Mouse (Mus musculus): Measurements from ENCODE around the gene Iscu.

Iscu gene

DNA sequence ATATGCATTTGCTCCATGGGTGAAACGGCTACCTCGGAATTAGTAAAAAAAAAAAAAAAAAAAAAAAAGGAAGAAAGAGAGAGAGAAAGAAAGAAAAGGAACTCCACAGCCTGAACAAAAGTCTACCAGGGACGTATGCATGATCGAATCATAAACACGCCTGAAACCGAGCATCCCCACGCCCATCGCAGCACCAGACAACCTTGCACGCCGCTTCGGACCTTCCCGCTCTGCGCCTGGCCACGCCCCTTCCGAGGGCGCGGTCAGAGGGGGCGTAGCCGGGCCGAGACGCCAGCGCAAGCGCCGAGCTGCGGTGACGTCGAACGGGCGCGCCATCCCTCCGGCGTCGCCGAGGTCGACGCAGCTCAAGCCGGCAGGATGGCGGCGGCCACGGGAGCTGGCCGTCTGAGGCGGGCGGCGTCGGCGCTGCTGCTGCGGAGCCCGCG lies at the start of gene Iscu, which contains the start of gene Sart3:
Gene Iscu, plus strand, starts transcription at position 299 of the 446 bp plus-strand sequence.
Gene Sart3, minus strand, starts transcription at position 61 of the 446 bp plus-strand sequence.
- DNase-seq (ENCODE audit: low read depth, low spot score): peak; percentile 98

DNA sequence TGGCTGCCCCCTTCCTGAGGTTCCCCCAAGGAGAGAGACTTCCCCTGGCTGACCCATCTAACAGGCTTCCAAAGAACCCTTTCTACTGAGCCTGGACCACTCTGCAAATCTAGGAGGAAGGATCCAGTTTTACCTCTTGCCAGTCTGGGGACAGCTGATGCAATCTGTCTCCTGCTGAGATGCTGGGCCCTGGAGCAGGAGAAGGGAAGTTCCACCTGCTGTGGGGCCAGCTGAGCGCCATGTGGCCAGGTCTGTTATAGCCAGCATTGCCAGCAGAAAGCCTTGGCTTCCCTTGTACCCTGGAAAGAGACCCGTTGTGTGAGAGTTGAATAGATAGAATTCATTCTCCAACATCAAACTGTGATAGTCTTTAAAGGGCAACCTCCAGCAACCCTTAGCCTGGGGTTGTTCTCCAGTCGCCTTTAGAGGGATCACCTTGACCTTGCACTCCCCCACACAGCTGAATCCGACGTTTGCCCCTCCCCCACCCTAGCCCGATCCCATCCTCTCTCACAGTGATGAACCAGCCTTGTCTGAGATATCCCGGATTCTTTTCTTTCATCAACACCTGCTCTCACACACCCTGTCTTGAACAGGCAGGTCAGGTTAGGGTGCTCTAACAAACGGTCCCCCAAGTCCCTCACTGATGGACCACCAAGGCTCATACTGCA lies 48.8 kb upstream of the Iscu start:
- peak; percentile 99 for DNase-seq (ENCODE audit: low read depth, low spot score)

DNA sequence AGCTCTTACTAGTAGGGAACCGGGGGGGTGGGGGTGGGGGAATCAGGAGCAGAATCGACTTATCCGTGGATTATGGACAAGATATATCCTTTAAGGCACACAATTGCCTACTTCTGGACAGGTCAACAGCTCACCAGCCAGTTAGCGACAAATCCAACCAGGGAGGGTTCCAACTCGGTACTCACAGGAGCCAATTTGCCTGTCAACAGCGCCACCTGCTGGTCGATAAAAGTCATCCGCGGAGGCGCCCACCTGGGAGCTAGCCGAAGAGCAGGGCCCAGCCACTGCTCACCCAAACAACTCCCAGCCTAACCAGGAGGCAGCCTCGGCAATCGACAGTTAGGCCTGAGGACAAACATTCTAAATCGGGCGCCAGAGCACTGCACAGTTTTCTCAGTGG lies 48.1 kb upstream of the Iscu start, which contains the start of gene 1700069L16Rik:
Gene 1700069L16Rik, minus strand, starts transcription at position 327 of the 400 bp plus-strand sequence.
- peak; percentile 97 for DNase-seq (ENCODE audit: low read depth, low spot score)

DNA sequence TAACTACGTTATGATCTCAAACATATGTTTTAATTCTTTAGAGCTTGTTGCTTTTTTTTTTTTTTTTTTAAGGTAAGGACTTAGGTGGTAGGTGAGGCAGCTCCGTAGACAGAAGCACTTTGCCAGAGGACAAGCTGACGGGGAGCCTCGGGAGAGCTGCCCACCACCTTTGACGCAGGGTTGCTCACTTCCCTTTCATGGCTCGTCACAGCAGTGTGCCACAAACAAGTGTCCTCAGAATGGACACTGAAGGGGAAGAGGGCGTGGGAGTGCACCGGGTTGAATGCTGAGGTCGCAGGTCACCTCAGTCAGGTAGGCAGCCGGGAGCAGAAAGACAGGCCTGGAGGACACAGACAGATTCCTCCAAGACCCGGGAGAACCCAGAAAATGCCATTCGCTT lies 47.1 kb upstream of the Iscu start:
- DNase-seq (ENCODE audit: low read depth, low spot score): no peak

DNA sequence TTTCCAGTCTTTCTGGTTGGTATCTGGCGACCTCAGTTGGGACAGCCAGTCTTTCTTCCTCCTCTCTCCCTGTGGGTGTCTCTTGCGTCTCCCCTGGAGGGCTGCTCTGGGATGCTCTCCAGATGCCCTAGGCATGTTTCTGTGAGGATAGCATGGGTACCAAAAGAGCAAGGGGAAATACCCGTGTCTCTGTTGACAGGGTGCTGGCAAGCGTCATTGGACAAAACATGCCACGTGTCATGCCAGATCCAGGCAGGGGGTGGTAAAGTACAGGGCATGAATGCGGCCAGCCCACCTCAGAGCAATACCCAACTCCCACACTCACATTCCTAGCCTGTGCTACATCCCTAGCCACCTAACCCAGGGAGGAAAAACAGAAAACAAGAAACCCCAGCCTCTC lies 45.9 kb upstream of the Iscu start:
- peak; percentile 74 for DNase-seq (ENCODE audit: low read depth, low spot score)

DNA sequence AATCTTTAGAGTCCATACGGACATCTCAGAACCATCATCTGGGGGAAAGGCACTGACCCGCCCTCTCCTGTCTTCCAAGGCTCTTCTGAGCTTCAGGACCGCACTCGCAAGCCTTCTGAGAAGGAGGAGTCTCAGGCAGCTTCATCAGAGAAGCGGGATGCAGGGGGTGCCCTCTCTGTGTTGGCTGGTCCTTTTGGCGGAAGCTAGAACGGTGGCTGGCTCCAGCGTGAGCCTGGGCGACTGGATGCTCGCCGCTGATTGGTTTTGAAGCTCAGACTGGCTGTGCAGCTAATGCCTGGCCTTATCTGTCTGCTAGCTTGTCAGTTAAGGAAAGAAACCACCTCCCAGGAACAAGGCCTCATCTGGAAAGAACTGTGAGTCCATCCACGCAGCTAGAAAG lies 45.3 kb upstream of the Iscu start:
- DNase-seq (ENCODE audit: low read depth, low spot score): peak; percentile 93

DNA sequence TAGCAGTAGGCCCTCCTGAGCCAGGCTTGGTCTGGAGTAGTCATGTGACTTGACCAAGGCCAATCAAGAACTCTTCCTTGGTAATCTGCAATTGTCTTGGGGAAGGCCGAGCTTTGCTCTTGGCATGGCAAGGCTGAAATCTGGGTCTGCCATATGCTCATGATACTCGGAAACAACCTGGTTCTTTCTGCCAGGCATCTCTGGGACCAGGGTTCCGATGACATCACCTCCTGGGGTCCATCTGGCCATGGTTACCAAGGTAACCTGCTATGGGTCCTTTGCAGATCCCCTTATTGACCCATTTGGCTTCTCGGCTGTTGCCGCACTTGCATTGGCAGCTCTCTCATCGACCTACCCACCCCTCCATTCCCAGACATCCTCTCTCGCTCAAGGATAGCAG lies 44.5 kb upstream of the Iscu start:
- peak; percentile 99 for DNase-seq (ENCODE audit: low read depth, low spot score)

DNA sequence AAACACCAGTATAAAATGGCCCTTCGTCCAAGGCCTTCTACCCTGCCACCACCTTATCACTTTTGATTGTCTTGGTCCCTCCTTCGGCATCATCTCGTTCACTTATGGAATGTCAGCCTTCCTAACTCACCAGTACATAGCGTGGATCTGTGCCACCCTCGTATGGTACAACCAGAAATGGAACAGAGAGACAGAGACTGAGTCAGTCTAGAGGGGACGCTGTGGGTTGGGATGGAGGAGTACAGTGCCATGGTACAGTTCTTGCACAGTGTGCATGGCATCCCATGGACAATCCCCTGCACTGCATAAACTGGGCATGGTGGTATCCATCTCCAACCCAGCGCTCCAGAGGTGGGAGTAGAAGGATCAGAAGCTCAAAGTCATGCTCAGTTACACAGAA lies 43.9 kb upstream of the Iscu start:
- DNase-seq (ENCODE audit: low read depth, low spot score): no peak

DNA sequence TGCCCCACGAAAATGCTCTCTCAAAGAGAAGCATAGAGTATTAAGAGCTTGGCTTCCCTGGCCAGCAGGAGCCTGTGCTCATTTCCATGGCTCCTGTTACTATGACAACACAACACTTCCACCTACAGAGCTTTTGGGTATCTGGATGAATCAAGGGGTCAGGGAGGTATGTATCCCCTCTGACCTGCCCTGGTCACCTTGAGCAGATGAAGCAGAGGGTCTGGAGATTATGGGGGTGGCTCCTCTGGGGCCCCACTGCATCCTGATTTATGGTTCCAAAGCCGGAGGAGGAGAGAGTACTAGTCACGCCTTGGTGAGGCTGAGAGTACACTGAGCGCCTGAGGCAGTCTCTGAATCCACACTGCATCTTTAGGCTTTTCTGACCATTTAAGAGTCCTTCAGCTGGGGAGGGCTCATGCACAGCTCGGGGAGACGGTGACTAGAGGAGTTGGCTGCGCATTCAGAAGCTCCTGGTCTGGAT lies 41.9 kb upstream of the Iscu start:
- DNase-seq (ENCODE audit: low read depth, low spot score): peak; percentile 70

DNA sequence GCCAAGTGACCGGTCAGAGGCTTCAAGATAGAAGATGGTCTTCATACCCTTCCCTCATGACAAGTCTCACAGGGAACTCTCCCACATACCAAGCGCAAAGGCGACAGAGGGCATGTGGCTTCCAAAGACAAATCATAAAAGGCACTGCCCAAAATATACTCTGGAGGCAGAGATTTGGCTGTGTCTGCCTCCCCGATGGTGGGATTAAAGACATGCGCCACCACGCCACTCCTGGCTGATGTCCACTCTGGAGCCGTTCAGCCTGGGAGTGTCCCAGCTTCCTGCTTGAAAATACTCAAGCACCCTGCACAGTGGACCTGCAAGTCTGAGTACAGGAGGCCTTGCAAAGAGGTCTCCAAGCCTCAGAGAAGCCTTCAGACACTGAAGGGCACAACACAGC lies 41.4 kb upstream of the Iscu start:
- DNase-seq (ENCODE audit: low read depth, low spot score): no peak

DNA sequence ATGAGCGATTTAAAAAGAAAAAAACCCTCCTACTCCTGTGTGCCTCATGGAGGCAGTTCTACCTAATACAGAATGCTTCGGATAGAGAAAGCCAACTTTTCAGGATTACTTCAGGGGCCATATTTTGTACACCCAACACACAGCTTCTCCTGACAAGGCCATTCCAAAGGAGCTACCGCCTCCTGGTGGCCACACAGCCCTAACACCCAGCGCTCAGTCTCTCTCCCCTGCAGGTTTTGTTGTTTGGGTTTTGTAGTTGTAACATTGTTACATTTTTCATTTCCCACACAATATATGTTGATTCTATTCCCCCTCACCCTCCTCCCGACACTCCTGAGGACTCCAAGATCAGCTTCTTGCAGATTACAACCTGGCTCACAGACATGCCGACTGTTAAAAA lies 40.4 kb upstream of the Iscu start:
- DNase-seq (ENCODE audit: low read depth, low spot score): peak; percentile 83

DNA sequence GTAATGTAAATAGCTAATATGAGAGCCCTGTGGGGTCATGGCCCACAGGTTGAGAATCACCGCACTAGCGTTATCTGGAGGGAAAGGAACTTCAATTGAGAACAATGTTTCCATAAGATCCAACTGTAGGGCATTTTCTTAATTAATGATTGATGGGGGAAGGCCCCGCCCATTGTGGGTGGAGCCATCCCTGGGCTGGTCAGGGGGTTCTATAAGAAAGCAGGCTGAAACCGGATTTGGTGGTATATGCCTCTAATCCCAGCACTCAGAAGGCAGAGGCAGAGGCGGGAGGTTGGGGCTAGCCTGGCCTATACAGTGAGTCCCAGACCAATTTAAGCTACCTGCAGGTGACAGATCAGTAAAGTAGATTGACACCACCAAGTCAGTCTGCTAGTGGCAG lies 38.2 kb upstream of the Iscu start:
- DNase-seq (ENCODE audit: low read depth, low spot score): no peak

DNA sequence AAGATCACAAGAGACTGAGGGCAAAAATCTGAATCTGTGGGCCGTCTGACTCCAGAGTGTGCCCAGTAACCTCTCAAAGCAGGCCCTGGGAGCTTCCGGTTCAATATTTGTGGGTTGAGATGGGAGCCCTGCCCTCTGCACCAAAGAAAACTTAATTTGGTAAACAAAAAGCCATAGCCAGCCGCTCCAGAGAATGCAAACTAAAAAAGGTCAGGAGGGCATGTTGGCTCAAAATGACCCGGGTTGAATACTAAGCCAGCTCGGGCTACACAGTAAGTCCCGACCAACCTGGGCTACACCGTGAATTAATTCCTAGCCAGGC lies 37.6 kb upstream of the Iscu start:
- DNase-seq (ENCODE audit: low read depth, low spot score): no peak

DNA sequence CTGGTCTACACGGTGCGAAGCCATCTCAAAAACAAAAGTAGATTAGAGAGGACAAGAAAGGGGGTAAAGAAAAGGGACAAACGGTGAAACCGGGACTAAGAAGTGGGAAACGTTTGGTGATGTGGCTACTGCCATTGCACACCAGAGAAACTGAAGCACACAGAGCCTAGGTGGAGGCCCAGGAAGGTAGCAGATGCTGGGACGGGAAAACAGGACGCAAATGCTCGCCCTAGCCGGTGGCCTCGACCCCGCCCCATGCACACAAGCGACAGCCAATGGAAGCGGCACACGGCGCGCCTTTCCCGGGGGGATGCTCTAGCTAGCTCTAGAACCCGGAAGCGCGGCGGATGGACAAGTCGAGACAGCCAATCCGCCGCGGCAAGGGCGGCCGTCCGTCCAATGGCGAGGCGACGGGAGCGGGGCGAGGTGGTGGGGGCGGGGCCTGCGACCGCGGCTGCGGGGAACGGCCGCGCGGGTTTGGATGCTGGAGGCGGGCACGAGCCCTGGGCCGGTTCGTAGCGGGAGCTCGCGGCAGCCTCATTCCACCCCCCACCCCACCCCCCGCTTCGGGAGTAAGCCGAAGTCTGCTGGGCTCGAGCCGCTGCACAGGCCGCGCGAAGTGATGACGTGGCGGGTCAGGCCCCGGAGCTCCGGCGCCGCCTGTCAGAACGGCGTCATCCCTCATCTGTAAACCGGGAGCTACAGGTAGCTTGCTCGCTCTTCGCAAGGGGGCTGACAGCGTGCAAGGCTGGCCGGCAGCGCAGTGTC lies 37.0 kb upstream of the Iscu start, which contains the start of gene Ficd:
Gene Ficd, plus strand, starts transcription at position 459 of the 768 bp plus-strand sequence.
- DNase-seq (ENCODE audit: low read depth, low spot score): peak; percentile 99

DNA sequence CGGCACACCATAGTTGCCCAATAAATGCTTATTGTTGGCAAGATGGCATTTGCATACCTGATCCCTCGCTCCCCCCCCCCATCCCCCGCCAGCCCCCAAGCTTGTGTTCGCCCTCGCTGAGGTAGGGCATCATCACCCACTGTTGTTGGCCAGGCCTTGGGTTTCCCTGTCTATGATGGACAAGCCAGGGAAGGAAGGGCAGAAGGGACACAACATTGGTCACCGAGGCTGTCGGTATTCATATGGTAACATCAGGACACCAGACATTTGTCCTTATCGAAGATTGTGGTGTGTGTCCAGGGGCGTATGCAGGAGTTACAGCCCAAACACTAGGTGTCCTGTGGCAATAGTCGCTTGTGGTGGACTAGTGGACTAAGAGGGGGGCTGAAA lies 36.4 kb upstream of the Iscu start:
- DNase-seq (ENCODE audit: low read depth, low spot score): no peak

DNA sequence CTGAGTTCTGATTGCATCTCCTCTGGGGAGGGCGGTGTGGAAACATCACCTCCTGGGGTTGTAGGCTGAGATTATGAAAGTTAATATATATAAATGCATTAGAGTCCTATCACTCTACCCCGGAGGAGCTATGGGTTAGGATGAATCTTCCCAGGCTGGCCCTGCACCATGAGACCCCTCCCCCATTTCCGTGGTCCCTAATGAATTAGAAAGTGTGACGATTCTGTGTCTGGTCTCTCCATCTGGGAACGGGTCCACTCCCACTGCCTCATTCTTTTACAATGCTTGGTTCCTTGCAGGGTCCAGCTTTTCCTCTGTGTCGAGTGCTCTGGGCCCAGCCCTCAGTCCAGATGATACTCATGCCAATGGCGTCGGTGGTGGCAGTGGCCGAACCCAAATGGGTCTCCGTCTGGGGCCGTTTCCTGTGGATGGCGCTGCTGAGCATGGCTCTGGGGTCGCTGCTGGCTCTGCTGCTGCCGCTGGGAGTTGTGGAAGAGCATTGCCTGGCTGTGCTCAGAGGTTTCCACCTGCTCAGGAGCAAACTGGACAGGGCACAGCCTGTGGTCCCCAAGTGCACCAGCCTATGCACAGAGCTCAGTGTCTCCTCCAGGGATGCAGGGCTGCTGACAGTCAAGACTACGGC lies 35.9 kb upstream of the Iscu start:
- DNase-seq (ENCODE audit: low read depth, low spot score): no peak

DNA sequence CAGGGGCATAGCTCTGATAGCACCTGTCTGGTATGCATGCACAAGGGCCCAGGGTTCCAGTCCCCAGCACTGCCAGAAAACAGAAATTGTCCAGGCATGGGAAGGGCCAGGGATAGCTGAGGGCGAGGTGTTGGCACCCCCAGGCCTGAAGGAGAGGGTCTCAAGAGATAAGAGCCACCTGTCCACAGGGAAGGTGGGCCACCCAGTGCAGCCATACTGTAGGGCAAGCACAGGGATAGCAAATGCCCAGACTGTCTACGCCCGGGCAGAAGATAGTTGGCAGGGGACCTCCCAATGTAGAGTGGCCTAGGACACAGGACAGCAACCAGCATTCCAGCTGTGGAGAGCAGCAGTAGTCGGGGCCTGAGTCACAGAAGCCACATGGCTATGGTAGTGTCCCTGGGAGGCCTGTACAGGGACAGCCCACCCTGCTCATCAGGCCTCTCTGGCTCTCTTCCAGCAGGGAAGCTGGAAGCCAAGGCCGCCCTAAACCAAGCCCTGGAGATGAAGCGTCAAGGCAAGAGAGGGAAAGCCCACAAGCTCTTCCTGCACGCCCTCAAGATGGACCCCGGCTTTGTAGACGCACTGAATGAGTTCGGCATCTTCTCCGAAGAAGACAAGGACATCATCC lies 34.8 kb upstream of the Iscu start:
- DNase-seq (ENCODE audit: low read depth, low spot score): no peak

DNA sequence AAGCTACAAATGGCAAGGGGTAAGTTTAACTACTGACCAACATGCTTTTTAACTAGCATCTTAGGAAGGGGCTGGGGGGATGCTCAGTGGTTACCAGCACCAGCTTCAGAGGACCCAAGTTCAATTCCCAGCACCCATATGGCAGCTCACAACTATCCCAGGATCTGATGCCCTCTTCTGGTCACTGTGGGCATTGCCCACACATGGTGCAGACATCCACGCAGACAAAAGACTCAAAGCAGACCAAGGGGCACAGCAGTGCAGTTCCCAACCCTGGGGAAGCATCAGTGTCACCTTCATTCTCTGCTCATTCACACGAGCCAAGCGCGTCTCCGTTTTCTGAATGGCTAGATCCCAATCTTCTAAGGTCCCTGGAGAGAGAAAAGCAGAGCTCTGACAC lies 24.9 kb upstream of the Iscu start:
- DNase-seq (ENCODE audit: low read depth, low spot score): no peak

DNA sequence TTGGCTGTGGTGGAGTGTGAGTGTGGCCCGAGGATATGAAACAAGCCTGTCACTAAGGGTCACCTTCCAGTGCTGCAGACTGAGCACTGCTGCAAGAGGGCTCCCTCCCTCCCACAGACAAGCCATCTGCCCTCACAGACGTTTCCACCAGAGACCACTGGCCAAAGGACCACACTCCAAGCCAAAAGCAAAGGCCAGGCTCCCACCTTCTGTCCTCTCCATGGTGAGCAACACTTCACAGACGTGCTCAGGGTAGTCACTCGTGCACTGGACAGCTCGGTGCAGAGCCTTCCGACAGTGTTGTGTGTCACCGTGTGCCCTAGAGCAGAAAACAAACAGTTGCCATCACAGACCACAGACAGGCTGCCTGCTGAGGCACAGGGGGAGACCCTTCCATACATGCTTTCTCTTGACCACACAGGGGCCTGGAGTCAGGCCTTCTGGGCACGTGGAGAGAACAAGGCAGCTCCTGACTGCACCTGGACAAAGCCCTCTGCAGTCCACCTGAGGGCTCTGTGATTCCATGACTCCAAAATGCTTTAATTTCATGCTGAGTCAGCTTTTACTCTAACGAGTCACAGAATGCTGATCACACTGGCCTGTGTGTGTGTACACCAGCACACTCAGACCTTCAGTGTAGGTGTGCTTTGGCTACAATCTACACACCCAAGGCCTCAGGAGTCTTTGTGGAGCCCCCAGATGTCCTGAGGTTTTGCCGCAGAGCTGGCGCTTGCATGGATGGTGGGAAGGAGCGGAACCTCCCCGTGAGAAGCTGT lies 23.8 kb upstream of the Iscu start:
- no peak for DNase-seq (ENCODE audit: low read depth, low spot score)

DNA sequence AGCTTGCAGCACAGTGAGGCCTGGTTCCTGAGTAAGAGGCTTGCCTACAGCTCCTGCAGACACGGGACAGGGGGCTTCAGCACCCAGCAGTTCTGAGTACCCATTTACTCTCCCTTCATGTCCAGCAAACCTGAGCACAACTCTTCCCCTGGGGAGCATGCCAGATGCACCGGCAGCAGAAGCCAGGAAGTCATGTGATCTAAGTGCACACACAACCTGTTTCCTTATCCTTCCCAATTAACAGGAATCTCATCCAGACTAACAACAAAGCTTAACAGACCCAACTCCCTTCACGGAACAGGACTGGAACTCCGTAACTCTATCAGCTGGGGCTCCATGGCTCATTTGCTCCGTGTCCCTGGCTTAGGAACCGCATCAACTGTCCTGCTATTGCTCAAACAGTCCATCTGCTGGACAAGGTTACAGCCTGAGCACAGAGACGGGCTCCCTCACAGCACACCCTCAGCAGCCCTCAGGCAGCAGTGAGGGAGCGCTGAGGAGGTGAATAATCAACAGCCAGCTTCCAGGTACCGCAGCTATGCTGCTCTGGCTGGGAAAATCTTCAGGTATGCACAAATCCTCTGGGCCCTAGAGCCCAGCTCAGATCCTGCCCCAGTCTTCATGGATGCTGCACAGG lies 20.9 kb upstream of the Iscu start:
- DNase-seq (ENCODE audit: low read depth, low spot score): peak; percentile 57

Data from brain, adult 2 months (tissue).